Mouse (Mus musculus): ENCODE results near the gene Ect2l. TPM values are rescaled to one million over a fixed set of nuclear protein-coding genes. Genes with fewer than 3 reads are reported as not detected.

Gene Ect2l
- polyA plus RNA-seq, 1 experiment, result not detected

GRCm38 (mm10) chr10:18082772-18083171 lies 127.9 kb downstream of the Ect2l start:
- Histone ChIP-seq H3K4me3 (ENCODE audit: insufficient read depth, low read depth, low read length) (no peak overlapping the region), H3K36me3 (ENCODE audit: control insufficient read depth, insufficient read depth, low read length) (no peaks in the 10 kb centered on the region), H3K27me3 (replicated peaks; ENCODE audit: control insufficient read depth, insufficient read depth, low read length) (no peaks in the 10 kb centered on the region), H3K4me1 (ENCODE audit: control insufficient read depth, insufficient read depth, low read length) (no peaks in the 10 kb centered on the region), H3K27ac (ENCODE audit: insufficient read depth, low read depth, low read length) (no peak overlapping the region)
- 86% methylated on average over 6 of the region's 6 CpGs for WGBS
- DNase-seq, result no peak
- TF ChIP-seq CTCF (conservative IDR thresholded peaks at IDR 0.05; ENCODE audit: insufficient read depth, insufficient read length, low read depth, low read length), result no peak
- TF ChIP-seq POLR2A (IDR thresholded peaks at IDR 0.05; ENCODE audit: low read depth, low read length), result no peak

- DNase-seq, result no peak
- H3K4me3 ChIP-seq (ENCODE audit: insufficient read depth, low read depth, low read length), result no peak overlapping the region
- no peaks in the 10 kb centered on the region for H3K4me1 ChIP-seq (ENCODE audit: control insufficient read depth, insufficient read depth, low read length)
- H3K27me3 ChIP-seq (replicated peaks; ENCODE audit: control insufficient read depth, insufficient read depth, low read length), result no peaks in the 10 kb centered on the region
- H3K36me3 ChIP-seq (ENCODE audit: control insufficient read depth, insufficient read depth, low read length), result no peaks in the 10 kb centered on the region
- no peak for TF ChIP-seq POLR2A (IDR thresholded peaks at IDR 0.05; ENCODE audit: low read depth, low read length)
- TF ChIP-seq CTCF (conservative IDR thresholded peaks at IDR 0.05; ENCODE audit: insufficient read depth, insufficient read length, low read depth, low read length), result no peak
- WGBS, result 82% methylated on average over 1 of the region's 1 CpGs
- no peak overlapping the region for H3K27ac ChIP-seq (ENCODE audit: insufficient read depth, low read depth, low read length)
These were observed 129.2 kb downstream of the Ect2l start for GRCm38 (mm10) chr10:18081536-18081935.

Other genes with a start within 250 kb of the Ect2l start
- gene Abracl, start 187.6 kb downstream of the Ect2l start, polyA plus RNA-seq (2012; rRNA removed), result 12.3 and 15.3 TPM in 2 replicates
- gene Reps1, start 155.0 kb downstream of the Ect2l start, polyA plus RNA-seq (2012; rRNA removed), result 31.8 and 39.3 TPM in 2 replicates
- 29.5 and 35.0 TPM in 2 replicates for gene Ccdc28a, start 24.1 kb upstream of the Ect2l start, polyA plus RNA-seq (2012; rRNA removed)
- 10.4 and 11.7 TPM in 2 replicates for gene Nhsl1, start 108.1 kb upstream of the Ect2l start, polyA plus RNA-seq (2012; rRNA removed)

Measured in kidney, adult 2 months (tissue).